Mouse (Mus musculus) heart, embryonic 14.5 days (tissue): ENCODE measurements at regions not wholly inside any gene's neighbourhood (a gene's known extent, or its start where the extent isn't known, plus 50 kb on each side); places are given as distances from the start of the nearest gene placed in this dataset.
"Not testable (repeated sequence)": the region's sequence is repeated elsewhere in the genome, so short reads cannot be mapped to it uniquely, and the experiment has no call there.

Source experiments
- ATAC-seq: fragments of 200-750 bp; cut with Nextera tagmentation; 2 replicates; pipeline ENCODE4 v1.8.0; 2017; ENCODE audit warnings: low read depth, moderate TSS enrichment; ENCODE audit not compliant: insufficient number of reproducible peaks, insufficient read depth, low FRiP score
- H3K27ac ChIP-seq, 2 experiments: fragments of 200-500 bp in 1 of 2; fragments of 300-500 bp in 1 of 2; sonication (generic) in 1 of 2; replicated peaks in 1 of 2; 2 replicates each; pipeline ENCODE4 v1.5.1; 2012 to 2014; ENCODE audit warnings: low read depth in 2 of 2, low read length in 2 of 2, control low read depth in 1 of 2, mild to moderate bottlenecking in 1 of 2, mixed read lengths in 1 of 2; ENCODE audit not compliant: control insufficient read depth in 1 of 2, insufficient read depth in 1 of 2
- H3K27me3 ChIP-seq: fragments of 300-500 bp; sonication (generic); 2 replicates; pipeline ENCODE4 v1.6.1; 2014; ENCODE audit warnings: mild to moderate bottlenecking, low read length, control low read depth; ENCODE audit not compliant: control insufficient read depth, insufficient read depth
- H3K36me3 ChIP-seq: fragments of 300-500 bp; sonication (generic); 2 replicates; pipeline ENCODE4 v1.6.1; 2014; ENCODE audit warnings: mild to moderate bottlenecking, control low read depth, low read length, mixed read lengths; ENCODE audit not compliant: control insufficient read depth, insufficient read depth
- H3K4me1 ChIP-seq, 2 experiments: fragments of 200-500 bp in 1 of 2; fragments of 300-500 bp in 1 of 2; sonication (generic) in 1 of 2; 2 replicates each; pipeline ENCODE4 v1.6.1; 2012 to 2014; ENCODE audit warnings: low read length in 2 of 2, control low read depth in 1 of 2, mixed read lengths in 1 of 2; ENCODE audit not compliant: control insufficient read depth in 2 of 2, insufficient read depth in 2 of 2
- H3K4me2 ChIP-seq: fragments of 300-500 bp; sonication (generic); 2 replicates; pipeline ENCODE4 v1.6.1; 2014; ENCODE audit warnings: mild to moderate bottlenecking, low read length
- H3K4me3 ChIP-seq, 2 experiments: fragments of 200-500 bp in 1 of 2; fragments of 300-500 bp in 1 of 2; sonication (generic) in 1 of 2; 2 replicates each; pipeline ENCODE4 v1.5.1; 2012 to 2014; ENCODE audit warnings: low read length in 2 of 2, mild to moderate bottlenecking in 2 of 2, control low read depth in 1 of 2, low read depth in 1 of 2, moderate library complexity in 1 of 2; ENCODE audit not compliant: control insufficient read depth in 1 of 2, insufficient read depth in 1 of 2
- H3K9ac ChIP-seq: fragments of 300-500 bp; sonication (generic); 2 replicates; pipeline ENCODE4 v1.6.1; 2014; ENCODE audit warnings: mild to moderate bottlenecking, low read length
- H3K9me3 ChIP-seq: fragments of 300-500 bp; sonication (generic); 2 replicates; pipeline ENCODE4 v1.6.1; 2016; ENCODE audit warnings: low read length, control low read depth; ENCODE audit not compliant: control insufficient read depth
- WGBS: fragments of 180-500 bp; shearing (Covaris S2); extraction: QIAGEN DNeasy Blood & Tissue Kit; methylation state at CpG from one replicate; pipeline ENCODE4 v1.1.7; 2014; 5-methylcytosine and 5-hydroxymethylcytosine counted together

DNA sequence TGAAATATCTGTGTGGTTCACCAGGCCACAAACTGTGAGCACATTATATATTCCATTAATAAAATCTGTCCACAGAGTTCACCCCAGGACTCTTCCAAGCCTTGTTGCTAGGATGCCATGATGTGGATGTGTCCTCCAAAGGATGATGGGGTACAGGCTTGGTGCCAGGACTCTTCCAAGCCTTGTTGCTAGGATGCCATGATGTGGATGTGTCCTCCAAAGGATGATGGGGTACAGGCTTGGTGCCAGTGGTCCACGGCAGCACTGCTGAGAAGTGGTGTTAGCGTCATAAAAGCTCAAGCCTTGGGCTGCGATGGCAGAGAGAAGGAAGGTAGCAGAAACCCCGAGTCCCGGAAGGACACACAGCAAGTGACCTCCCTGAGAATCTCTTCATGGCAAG lies 153.4 kb downstream of the Srek1 start:
- not testable (repeated sequence) for H3K36me3 ChIP-seq, H3K4me2 ChIP-seq, H3K4me3 ChIP-seq, H3K4me1 ChIP-seq, ATAC-seq, H3K9ac ChIP-seq, H3K9me3 ChIP-seq, H3K27me3 ChIP-seq, H3K27ac ChIP-seq
- 86% methylated on average over 5 of the region's 5 CpGs for WGBS

DNA sequence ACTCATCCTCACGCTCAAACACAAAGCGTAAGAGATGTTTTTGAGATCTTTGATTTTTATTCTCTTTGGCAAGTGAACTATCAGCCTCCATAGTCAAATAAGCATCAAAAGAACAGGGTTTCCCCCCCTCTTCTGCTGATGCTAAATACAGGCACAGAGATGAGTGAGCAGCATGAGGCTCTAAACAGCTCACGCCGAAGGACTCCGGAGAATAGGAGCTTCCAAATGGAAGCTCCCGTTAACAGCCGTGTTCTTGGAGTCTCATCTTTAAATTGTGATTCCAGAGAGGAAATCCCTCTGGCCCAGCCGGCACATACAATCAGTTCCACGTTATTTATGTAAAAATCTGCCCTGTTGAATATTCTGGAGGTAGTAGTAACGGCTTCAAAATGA lies 161.1 kb downstream of the Srek1 start:
- Histone ChIP-seq H3K9ac (no peak overlapping the region), H3K4me3 (no peak overlapping the region), H3K4me2 (no peak overlapping the region), H3K27me3 (no peaks in the 10 kb centered on the region), H3K36me3 (no peaks in the 10 kb centered on the region), H3K4me1 (0 out of 4 replicates have a peak, but pooled peaks cover 2% of the 10 kb centered on the region in 2 experiments), H3K9me3 (no peaks in the 10 kb centered on the region), H3K27ac (no peak overlapping the region)
- ATAC-seq = no peak
- WGBS = 75% methylated on average over 10 of the region's 10 CpGs

DNA sequence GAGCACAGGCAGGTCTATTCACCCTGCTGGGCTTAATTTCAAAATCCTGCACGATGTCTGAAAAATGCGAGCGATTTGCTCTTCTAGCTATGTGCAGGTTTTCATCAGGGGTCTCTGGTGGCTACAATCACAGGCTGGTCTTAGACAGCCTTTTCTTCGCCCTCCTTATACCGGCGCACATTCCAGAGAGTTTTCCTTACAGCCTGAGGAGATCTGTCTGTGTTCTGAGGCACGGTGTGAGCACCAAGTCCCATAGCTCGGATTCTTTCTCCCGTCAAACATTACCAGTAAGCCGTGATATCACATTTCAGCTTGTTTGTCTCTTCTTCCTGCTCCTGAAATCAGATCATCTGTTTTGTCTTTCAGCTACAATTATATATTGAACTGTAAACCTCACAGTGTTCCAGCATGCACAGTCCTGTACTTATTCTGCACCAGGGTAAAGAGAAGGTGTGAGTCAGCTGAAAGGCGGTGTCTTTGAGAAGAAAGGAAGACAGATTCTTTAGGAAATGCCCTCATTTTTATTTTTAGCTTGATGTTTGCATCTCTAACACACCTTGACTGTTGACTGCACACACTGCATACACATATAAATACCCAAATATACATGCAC lies 161.6 kb downstream of the Srek1 start:
- Histone ChIP-seq H3K4me2 (peak overlapping the region; percentile 31), H3K27me3 (no peaks in the 10 kb centered on the region), H3K4me3 (no peak overlapping the region), H3K9me3 (no peaks in the 10 kb centered on the region), H3K27ac (no peak overlapping the region), H3K9ac (no peak overlapping the region), H3K4me1 (0 out of 4 replicates have a peak, but pooled peaks cover 2% of the 10 kb centered on the region in 2 experiments), H3K36me3 (no peaks in the 10 kb centered on the region)
- 35% methylated on average over 11 of the region's 11 CpGs for WGBS
- ATAC-seq = no peak

DNA sequence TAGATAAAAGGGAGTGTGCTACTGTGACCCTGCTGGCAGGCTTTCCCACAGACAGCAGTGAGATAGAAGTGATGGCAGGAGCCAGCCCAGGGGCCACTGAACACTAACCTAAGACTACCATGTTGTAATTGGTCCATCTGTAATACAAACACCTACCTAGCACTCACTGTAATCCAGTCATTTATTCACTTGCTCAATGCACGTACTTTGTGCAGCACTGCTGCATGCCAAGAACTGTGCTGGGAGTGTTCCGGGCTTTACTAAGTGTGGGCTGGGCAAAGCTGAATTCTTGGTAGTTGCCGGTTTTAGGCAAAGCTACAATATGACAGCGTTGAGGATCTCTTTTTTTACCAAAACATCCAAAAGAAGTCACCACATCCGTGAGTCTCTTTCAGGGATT lies 172.1 kb downstream of the Srek1 start:
- Histone ChIP-seq H3K9me3 (no peaks in the 10 kb centered on the region), H3K9ac (no peak overlapping the region), H3K36me3 (no peaks in the 10 kb centered on the region), H3K4me2 (no peak overlapping the region), H3K27ac (no peak overlapping the region), H3K4me3 (no peak overlapping the region), H3K27me3 (no peaks in the 10 kb centered on the region), H3K4me1 (no peaks in the 10 kb centered on the region)
- ATAC-seq = no peak
- 90% methylated on average over 5 of the region's 5 CpGs for WGBS

DNA sequence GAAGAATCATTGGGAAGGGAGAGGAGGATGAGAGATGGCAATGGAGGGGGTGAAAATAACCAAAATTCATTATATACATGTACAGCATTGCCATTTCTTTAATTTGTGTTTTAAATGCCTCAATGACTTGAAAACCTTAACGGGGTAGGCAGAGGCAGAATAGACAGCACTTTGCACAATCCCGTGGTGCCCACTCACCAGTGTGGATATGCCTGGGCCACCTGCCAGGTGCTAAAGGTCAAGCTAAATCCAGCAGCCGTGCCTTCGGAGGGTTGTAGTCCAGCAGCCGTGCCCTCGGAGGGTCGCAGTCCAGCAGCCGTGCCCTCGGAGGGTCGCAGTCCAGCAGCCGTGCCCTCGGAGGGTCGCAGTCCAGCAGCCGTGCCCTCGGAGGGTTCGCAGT lies 182.0 kb downstream of the Srek1 start:
- H3K9me3 ChIP-seq = no peaks in the 10 kb centered on the region
- H3K4me2 ChIP-seq = no peak overlapping the region
- H3K36me3 ChIP-seq = no peaks in the 10 kb centered on the region
- no peaks in the 10 kb centered on the region for H3K27me3 ChIP-seq
- 93% methylated on average over 16 of the region's 16 CpGs for WGBS
- H3K27ac ChIP-seq = no peak overlapping the region
- no peak overlapping the region for H3K9ac ChIP-seq
- no peak overlapping the region for H3K4me3 ChIP-seq
- no peaks in the 10 kb centered on the region for H3K4me1 ChIP-seq
- no peak for ATAC-seq

DNA sequence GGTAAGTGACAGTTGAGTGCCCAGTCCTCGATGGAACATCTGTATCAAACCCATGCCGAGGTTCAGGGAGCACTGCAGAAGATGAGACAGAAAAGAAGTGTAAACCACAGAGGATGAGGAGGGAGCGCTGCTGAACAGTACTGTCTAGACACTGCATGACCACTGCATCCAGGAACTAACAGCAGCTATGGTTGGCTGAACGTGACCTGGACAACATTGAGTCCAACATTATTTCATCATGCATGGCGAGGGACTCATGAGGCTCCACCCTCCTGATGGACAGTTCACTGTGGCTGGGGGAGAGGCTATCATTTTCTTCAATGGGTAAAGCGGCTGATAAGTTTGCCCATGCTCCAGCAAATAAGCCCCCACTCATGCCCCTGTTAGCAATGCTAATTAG lies 182.5 kb downstream of the Srek1 start:
- 81% methylated on average over 6 of the region's 6 CpGs for WGBS
- Histone ChIP-seq H3K27ac (no peak overlapping the region), H3K4me3 (no peak overlapping the region), H3K4me2 (no peak overlapping the region), H3K9ac (no peak overlapping the region), H3K9me3 (no peaks in the 10 kb centered on the region), H3K4me1 (no peaks in the 10 kb centered on the region), H3K36me3 (no peaks in the 10 kb centered on the region), H3K27me3 (no peaks in the 10 kb centered on the region)
- ATAC-seq = no peak

DNA sequence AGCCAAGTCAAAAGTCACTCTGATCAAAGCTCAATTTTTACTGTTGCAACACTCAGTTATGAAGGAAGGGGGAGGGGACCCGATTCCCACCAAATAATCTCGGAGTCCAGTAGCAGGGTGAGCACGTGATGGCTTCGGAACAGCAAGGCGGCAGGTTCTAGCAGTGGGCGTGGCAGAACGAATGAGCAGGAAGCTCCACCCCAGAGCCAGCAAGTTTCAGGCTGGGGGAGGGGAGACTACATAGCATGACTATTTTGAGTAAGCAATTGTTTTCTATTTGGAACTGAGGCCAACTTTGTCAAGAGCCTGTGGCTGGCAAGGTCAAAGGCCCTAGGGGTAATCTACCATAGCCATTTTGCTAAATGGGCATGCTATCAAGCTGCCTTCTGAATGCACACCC lies 183.0 kb downstream of the Srek1 start:
- H3K27me3 ChIP-seq, H3K4me2 ChIP-seq, H3K9me3 ChIP-seq, H3K36me3 ChIP-seq, ATAC-seq, H3K27ac ChIP-seq, H3K4me1 ChIP-seq, H3K9ac ChIP-seq, H3K4me3 ChIP-seq: not testable (repeated sequence)
- 55% methylated on average over 7 of the region's 7 CpGs for WGBS

DNA sequence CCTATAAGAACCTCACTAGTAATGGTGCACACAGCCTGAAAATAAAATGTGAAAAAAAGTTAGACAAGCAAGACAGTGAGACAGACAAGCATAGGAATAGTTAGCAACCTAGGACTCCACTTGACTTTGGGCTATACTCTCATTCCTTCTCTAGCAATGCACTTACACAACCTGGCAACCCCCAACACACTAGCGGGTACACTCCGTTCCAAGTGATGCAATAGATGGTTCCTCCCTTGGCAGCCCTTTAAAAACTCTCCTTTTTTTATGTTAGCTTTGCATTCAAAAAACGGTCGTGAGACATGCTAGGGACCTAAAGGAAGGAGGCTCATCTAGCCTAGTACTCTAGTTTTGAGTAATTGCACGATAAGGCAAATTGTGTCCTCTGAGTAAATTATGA lies 184.8 kb downstream of the Srek1 start:
- no peak overlapping the region for H3K27ac ChIP-seq
- no peak overlapping the region for H3K9ac ChIP-seq
- ATAC-seq = no peak
- H3K4me2 ChIP-seq = no peak overlapping the region
- H3K36me3 ChIP-seq = no peaks in the 10 kb centered on the region
- no peaks in the 10 kb centered on the region for H3K27me3 ChIP-seq
- H3K9me3 ChIP-seq = no peaks in the 10 kb centered on the region
- no peaks in the 10 kb centered on the region for H3K4me1 ChIP-seq
- H3K4me3 ChIP-seq = no peak overlapping the region
- 86% methylated on average over 5 of the region's 5 CpGs for WGBS
